Mouse (Mus musculus) kidney, embryonic 14.5 days (tissue): ENCODE results near the gene Cpa4. TPM values are rescaled to one million over a fixed set of nuclear protein-coding genes. Genes with fewer than 3 reads are reported as not detected.
A peak's percentile ranks its signal among the peaks of the same experiment; 100 is the strongest.

ENCODE experiments used
- ATAC-seq: fragments of 200-750 bp; cut with Nextera tagmentation; 2 replicates; pipeline ENCODE4 v1.8.0; 2017; ENCODE audit warnings: moderate number of reproducible peaks, mild to moderate bottlenecking, moderate TSS enrichment, moderate library complexity; ENCODE audit not compliant: low FRiP score, low TSS enrichment
- H3K27ac ChIP-seq: fragments of 300-500 bp; sonication (generic); 2 replicates; pipeline ENCODE4 v1.5.1; 2014; ENCODE audit warnings: low read depth, mild to moderate bottlenecking, low read length, moderate library complexity, mixed read lengths
- H3K27me3 ChIP-seq: fragments of 300-500 bp; sonication (generic); 2 replicates; pipeline ENCODE4 v1.6.1; 2014; ENCODE audit warnings: mild to moderate bottlenecking, low read length; ENCODE audit not compliant: control insufficient read depth, insufficient read depth
- H3K36me3 ChIP-seq: fragments of 300-500 bp; sonication (generic); 2 replicates; pipeline ENCODE4 v1.6.1; 2014; ENCODE audit warnings: low read length, mixed read lengths; ENCODE audit not compliant: control insufficient read depth, insufficient read depth
- H3K4me1 ChIP-seq: fragments of 300-500 bp; sonication (generic); 2 replicates; pipeline ENCODE4 v1.6.1; 2014; ENCODE audit warnings: low read length, mixed read lengths; ENCODE audit not compliant: control insufficient read depth, insufficient read depth
- H3K4me2 ChIP-seq: fragments of 300-500 bp; sonication (generic); replicated peaks from 2 replicates; pipeline ENCODE4 v1.6.1; 2014; ENCODE audit warnings: low read depth, mild to moderate bottlenecking, low read length
- H3K4me3 ChIP-seq: fragments of 300-500 bp; sonication (generic); 2 replicates; pipeline ENCODE4 v1.5.1; 2014; ENCODE audit warnings: mild to moderate bottlenecking, low read length
- H3K9ac ChIP-seq: fragments of 300-500 bp; sonication (generic); 2 replicates; pipeline ENCODE4 v1.6.1; 2014; ENCODE audit warnings: low read depth, mild to moderate bottlenecking, low read length, moderate library complexity
- H3K9me3 ChIP-seq: fragments of 300-500 bp; sonication (generic); 2 replicates; pipeline ENCODE4 v1.6.1; 2016; ENCODE audit warnings: low read length; ENCODE audit not compliant: control insufficient read depth
- WGBS: fragments of 180-500 bp; shearing (Covaris S2); extraction: QIAGEN DNeasy Blood & Tissue Kit; methylation state at CpG from one replicate; pipeline ENCODE4 v1.1.7; 2014; 5-methylcytosine and 5-hydroxymethylcytosine counted together
- polyA plus RNA-seq: library from polyadenylated mRNA; unstranded; fragments of >200 nt; fragmentation: Nextera tagmentation; extraction: Ambion mirVana; gene quantifications from 2 replicates; pipeline ENCODE4 v1.2.1, GENCODE M21; 2014

Gene Cpa4
- polyA plus RNA-seq, 1 experiment from 2014 or later = 0.12 TPM

GRCm38 (mm10) chr6:30574945-30575344, 6.8 kb downstream of the Cpa4 start:
- 97% methylated on average over 1 of the region's 1 CpGs for WGBS
- H3K9me3 ChIP-seq = no peaks in the 10 kb centered on the region
- H3K4me1 ChIP-seq = peaks cover 19% of the 10 kb centered on the region
- H3K9ac ChIP-seq = no peak overlapping the region
- H3K4me2 ChIP-seq = no peak overlapping the region
- H3K36me3 ChIP-seq = no peaks in the 10 kb centered on the region
- H3K27ac ChIP-seq = no peak overlapping the region
- ATAC-seq = no peak
- no peak overlapping the region for H3K4me3 ChIP-seq
- H3K27me3 ChIP-seq = no peaks in the 10 kb centered on the region

GRCm38 (mm10) chr6:30576477-30577203, 8.5 kb downstream of the Cpa4 start:
- no peaks in the 10 kb centered on the region for H3K36me3 ChIP-seq
- H3K27me3 ChIP-seq = no peaks in the 10 kb centered on the region
- whole genome bisulfite sequencing = 39% methylated on average over 17 of the region's 17 CpGs
- no peak overlapping the region for H3K9ac ChIP-seq
- H3K9me3 ChIP-seq = no peaks in the 10 kb centered on the region
- H3K4me1 ChIP-seq = peaks cover 29% of the 10 kb centered on the region
- H3K4me3 ChIP-seq = no peak overlapping the region
- ATAC-seq = no peak
- H3K4me2 ChIP-seq = no peak overlapping the region
- H3K27ac ChIP-seq = peak overlapping the region; percentile 59; the same call in 1 of the 2 replicates

- H3K9me3 ChIP-seq = no peaks in the 10 kb centered on the region
- no peaks in the 10 kb centered on the region for H3K36me3 ChIP-seq
- H3K9ac ChIP-seq = peak overlapping the region; percentile 18; the same call in 1 of the 2 replicates
- H3K27me3 ChIP-seq = no peaks in the 10 kb centered on the region
- no peak overlapping the region for H3K4me3 ChIP-seq
- H3K4me2 ChIP-seq = no peak overlapping the region
- WGBS = 40% methylated on average over 17 of the region's 17 CpGs
- H3K27ac ChIP-seq = 0 out of 2 replicates have a peak overlapping the region, but pooled peaks have one; percentile 55
- peaks cover 29% of the 10 kb centered on the region for H3K4me1 ChIP-seq
- ATAC-seq = no peak
Measured at GRCm38 (mm10) chr6:30579961-30580840, 12.0 kb downstream of the Cpa4 start.

GRCm38 (mm10) chr6:30580841-30581176, 12.6 kb downstream of the Cpa4 start:
- Histone ChIP-seq H3K27me3 (no peaks in the 10 kb centered on the region), H3K36me3 (no peaks in the 10 kb centered on the region), H3K4me1 (peaks cover 27% of the 10 kb centered on the region), H3K27ac (0 out of 2 replicates have a peak overlapping the region, but pooled peaks have one; percentile 55), H3K9me3 (no peaks in the 10 kb centered on the region), H3K9ac (no peak overlapping the region), H3K4me2 (no peak overlapping the region), H3K4me3 (no peak overlapping the region)
- WGBS = 36% methylated on average over 8 of the region's 8 CpGs
- ATAC-seq = no peak

GRCm38 (mm10) chr6:30586886-30587442, 18.8 kb downstream of the Cpa4 start:
- Histone ChIP-seq H3K9me3 (no peaks in the 10 kb centered on the region), H3K9ac (no peak overlapping the region), H3K36me3 (no peaks in the 10 kb centered on the region), H3K4me2 (no peak overlapping the region), H3K27ac (no peak overlapping the region), H3K4me3 (no peak overlapping the region), H3K27me3 (no peaks in the 10 kb centered on the region), H3K4me1 (peaks cover 22% of the 10 kb centered on the region)
- WGBS = 77% methylated on average over 7 of the region's 7 CpGs
- no peak for ATAC-seq

GRCm38 (mm10) chr6:30589819-30590218, 21.6 kb downstream of the Cpa4 start:
- WGBS = 11% methylated on average over 2 of the region's 2 CpGs
- H3K4me3 ChIP-seq = no peak overlapping the region
- H3K4me2 ChIP-seq = no peak overlapping the region
- peak overlapping the region; percentile 49; the same call in 1 of the 2 replicates for H3K27ac ChIP-seq
- H3K9me3 ChIP-seq = no peaks in the 10 kb centered on the region
- H3K27me3 ChIP-seq = no peaks in the 10 kb centered on the region
- H3K4me1 ChIP-seq = peaks cover 22% of the 10 kb centered on the region
- no peak for ATAC-seq
- H3K9ac ChIP-seq = no peak overlapping the region
- H3K36me3 ChIP-seq = no peaks in the 10 kb centered on the region

GRCm38 (mm10) chr6:30591851-30592404, 23.8 kb downstream of the Cpa4 start:
- Histone ChIP-seq H3K9ac (no peak overlapping the region), H3K36me3 (no peaks in the 10 kb centered on the region), H3K4me1 (peaks cover 25% of the 10 kb centered on the region), H3K27me3 (no peaks in the 10 kb centered on the region), H3K27ac (no peak overlapping the region), H3K9me3 (no peaks in the 10 kb centered on the region), H3K4me2 (no peak overlapping the region), H3K4me3 (no peak overlapping the region)
- no peak; the same call in 1 of the 2 replicates for ATAC-seq
- WGBS = 17% methylated on average over 5 of the region's 5 CpGs

- Histone ChIP-seq H3K4me2 (no peak overlapping the region), H3K9ac (no peak overlapping the region), H3K9me3 (no peaks in the 10 kb centered on the region), H3K27ac (no peak overlapping the region), H3K4me3 (no peak overlapping the region), H3K4me1 (peaks cover 21% of the 10 kb centered on the region), H3K36me3 (no peaks in the 10 kb centered on the region), H3K27me3 (no peaks in the 10 kb centered on the region)
- WGBS = 62% methylated on average over 10 of the region's 10 CpGs
- ATAC-seq = no peak
Measured at GRCm38 (mm10) chr6:30592417-30592974, 24.3 kb downstream of the Cpa4 start.
